Mouse (Mus musculus) heart, embryonic 16.5 days (tissue): Measurements from ENCODE around the gene Spn. TPM values are rescaled to one million over a fixed set of nuclear protein-coding genes. Genes with fewer than 3 reads are reported as not detected.
"Not testable (repeated sequence)": the region's sequence is repeated elsewhere in the genome, so short reads cannot be mapped to it uniquely, and the experiment has no call there.

Experiments used
- ATAC-seq: fragments of 200-750 bp; cut with Nextera tagmentation; replicated peaks from 2 replicates; pipeline ENCODE4 v1.8.0; 2017; ENCODE audit warnings: moderate number of reproducible peaks; ENCODE audit not compliant: insufficient read depth, low FRiP score; ENCODE audit errors: extremely low read depth
- H3K27ac ChIP-seq: fragments of 300-500 bp; sonication (generic); 2 replicates; pipeline ENCODE4 v1.5.1; 2014; ENCODE audit warnings: mild to moderate bottlenecking, low read length, control low read depth, moderate library complexity
- H3K27me3 ChIP-seq: fragments of 300-500 bp; sonication (generic); 2 replicates; pipeline ENCODE4 v1.6.1; 2014; ENCODE audit warnings: low read length, mixed read lengths; ENCODE audit not compliant: control insufficient read depth, insufficient read depth
- H3K36me3 ChIP-seq: fragments of 300-500 bp; sonication (generic); 2 replicates; pipeline ENCODE4 v1.6.1; 2014; ENCODE audit not compliant: control insufficient read depth, insufficient read depth
- H3K4me1 ChIP-seq: fragments of 300-500 bp; sonication (generic); 2 replicates; pipeline ENCODE4 v1.6.1; 2014; ENCODE audit warnings: low read length, mixed read lengths; ENCODE audit not compliant: control insufficient read depth, insufficient read depth
- H3K4me2 ChIP-seq: fragments of 300-500 bp; sonication (generic); 2 replicates; pipeline ENCODE4 v1.6.1; 2014; ENCODE audit warnings: low read depth, mild to moderate bottlenecking, control low read depth, low read length
- H3K4me3 ChIP-seq: fragments of 300-500 bp; sonication (generic); 2 replicates; pipeline ENCODE4 v1.5.1; 2014; ENCODE audit warnings: mild to moderate bottlenecking, control low read depth, low read length
- H3K9ac ChIP-seq: fragments of 300-500 bp; sonication (generic); 2 replicates; pipeline ENCODE4 v1.6.1; 2014; ENCODE audit warnings: low read length, control low read depth
- H3K9me3 ChIP-seq: fragments of 300-500 bp; sonication (generic); replicated peaks from 2 replicates; pipeline ENCODE4 v1.6.1; 2016; ENCODE audit warnings: low read length; ENCODE audit not compliant: control insufficient read depth
- WGBS: fragments of 180-500 bp; shearing (Covaris S2); extraction: QIAGEN DNeasy Blood & Tissue Kit; methylation state at CpG from one replicate; pipeline ENCODE4 v1.1.7; 2014; 5-methylcytosine and 5-hydroxymethylcytosine counted together
- polyA plus RNA-seq: library from polyadenylated mRNA; unstranded; fragments of >200 nt; fragmentation: Nextera tagmentation; extraction: Ambion mirVana; gene quantifications from 2 replicates; pipeline ENCODE4 v1.2.1, GENCODE M21; 2015

The Spn gene
- 1.2 and 2.6 TPM in 2 replicates for polyA plus RNA-seq

DNA sequence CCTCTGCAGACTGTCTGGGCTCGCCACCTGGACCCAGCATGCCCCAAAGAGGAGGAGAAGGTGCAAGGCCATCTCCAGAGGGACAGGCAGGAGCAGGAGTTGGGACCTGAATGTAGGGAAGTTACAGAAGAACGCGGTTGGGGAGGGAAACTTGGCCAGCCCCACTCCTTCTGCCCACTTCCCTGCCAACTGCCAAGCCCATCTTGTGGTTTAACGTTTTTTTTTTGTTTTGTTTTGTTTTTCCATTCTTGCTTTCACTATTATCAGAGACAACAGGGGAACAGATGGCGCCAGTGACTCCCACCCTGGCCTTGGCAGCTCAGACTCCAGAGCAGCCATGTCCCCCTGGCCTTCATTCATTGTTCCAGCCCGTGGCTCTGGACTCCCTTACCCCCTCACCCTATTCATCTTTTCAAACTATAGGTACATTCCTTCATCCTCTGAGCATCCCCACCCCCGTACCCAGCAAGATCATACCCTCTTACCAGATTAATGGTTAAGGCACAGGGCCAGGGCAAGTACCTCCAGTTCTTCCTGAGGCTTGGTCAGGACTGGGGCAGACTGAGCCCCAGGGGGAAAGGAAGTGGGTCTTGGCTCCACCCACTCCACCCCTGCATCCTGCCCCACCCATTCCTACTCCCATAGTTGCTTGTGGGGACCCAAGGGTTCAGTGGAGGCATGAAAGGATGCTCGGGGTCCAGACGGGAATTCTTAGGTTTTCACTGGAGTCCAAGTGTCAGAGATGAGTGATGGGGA, at the start of gene Spn:
Spn (minus strand) TSS at position 562 of the 756 bp plus-strand sequence.
- Histone ChIP-seq H3K36me3 (no peaks in the 10 kb centered on the region), H3K27ac (no peak within 1 kb of the TSS), H3K4me1 (no peaks in the 10 kb centered on the region), H3K4me2 (peak within 1 kb of the TSS; percentile 1), H3K9ac (no peak within 1 kb of the TSS), H3K9me3 (no peaks in the 10 kb centered on the region), H3K4me3 (peak within 1 kb of the TSS; percentile 22), H3K27me3 (no peaks in the 10 kb centered on the region)
- 55% methylated on average over 9 of the region's 9 CpGs for WGBS
- ATAC-seq, result 0 out of 2 replicates have a peak, but pooled peaks have one; percentile 35

DNA sequence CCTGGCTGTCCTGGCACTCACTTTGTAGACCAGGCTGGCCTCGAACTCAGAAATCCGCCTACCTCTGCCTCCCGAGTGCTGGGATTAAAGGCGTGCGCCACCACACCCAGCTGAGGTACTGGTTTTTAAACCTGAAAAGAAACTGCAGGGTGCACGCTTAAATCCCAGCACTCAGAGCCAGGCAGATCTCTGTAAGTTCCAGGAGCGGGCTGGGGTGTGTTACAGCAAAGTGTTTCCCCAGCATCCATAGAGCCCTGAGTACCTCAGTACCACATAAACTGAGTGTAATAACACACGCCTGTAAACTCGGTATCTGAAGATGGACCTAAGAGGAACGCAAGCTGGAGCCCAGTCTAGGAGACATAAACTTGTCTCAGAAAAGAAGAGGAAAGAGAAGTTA, 49.7 kb upstream of the Spn start:
- no peak overlapping the region for H3K9ac ChIP-seq
- H3K27me3 ChIP-seq, result no peaks in the 10 kb centered on the region
- no peaks in the 10 kb centered on the region for H3K4me1 ChIP-seq
- H3K9me3 ChIP-seq, result no peaks in the 10 kb centered on the region
- ATAC-seq, result no peak
- H3K27ac ChIP-seq, result no peak overlapping the region
- H3K4me2 ChIP-seq, result no peak overlapping the region
- H3K4me3 ChIP-seq, result no peak overlapping the region
- H3K36me3 ChIP-seq, result peaks cover 13% of the 10 kb centered on the region
- 61% methylated on average over 10 of the region's 10 CpGs for WGBS

DNA sequence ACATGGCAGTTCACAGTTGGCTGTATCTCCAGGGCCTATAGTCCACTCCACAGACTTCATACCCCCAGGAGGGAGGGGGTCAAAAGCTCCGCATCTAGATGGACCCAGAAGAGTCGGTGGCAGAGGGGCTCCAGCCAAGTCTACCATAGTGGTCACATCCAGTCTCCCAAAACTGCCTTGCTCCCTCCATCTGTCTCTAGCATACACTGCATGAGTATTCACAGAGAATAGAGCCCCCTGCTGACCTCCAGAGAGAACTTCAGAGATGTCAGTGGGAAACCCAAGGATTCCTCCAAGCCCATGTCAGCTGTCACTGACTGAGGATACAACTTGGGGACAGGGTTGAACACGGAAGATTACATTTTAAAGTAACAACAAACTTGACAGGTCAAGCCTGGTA, 48.0 kb upstream of the Spn start:
- Histone ChIP-seq H3K27me3 (no peaks in the 10 kb centered on the region), H3K27ac (no peak overlapping the region), H3K9ac (no peak overlapping the region), H3K4me3 (no peak overlapping the region), H3K36me3 (no peaks in the 10 kb centered on the region), H3K4me2 (no peak overlapping the region), H3K9me3 (no peaks in the 10 kb centered on the region), H3K4me1 (no peaks in the 10 kb centered on the region)
- WGBS, result 54% methylated on average over 3 of the region's 3 CpGs
- ATAC-seq, result no peak

DNA sequence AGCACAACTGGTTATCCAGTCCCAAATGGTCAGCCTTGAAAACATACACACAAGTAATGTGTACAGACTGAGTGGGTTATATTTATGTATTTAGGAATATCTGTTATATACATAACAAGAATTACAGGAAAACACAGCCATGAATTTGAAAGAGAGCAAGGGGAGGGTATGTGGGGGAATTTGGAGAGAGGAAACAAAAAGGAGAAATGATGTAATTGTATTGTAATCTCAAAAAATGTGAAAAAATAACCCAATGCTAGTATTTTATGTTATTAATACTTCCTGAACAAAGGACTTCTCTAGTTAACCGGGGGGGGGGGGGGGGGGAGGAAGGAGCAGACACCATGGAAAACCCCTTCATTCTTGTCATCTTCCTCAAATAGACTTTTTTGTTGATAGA, 47.1 kb upstream of the Spn start:
- WGBS, result 29% methylated on average over 1 of the region's 1 CpGs
- H3K4me1 ChIP-seq, result no peaks in the 10 kb centered on the region
- ATAC-seq, result no peak

DNA sequence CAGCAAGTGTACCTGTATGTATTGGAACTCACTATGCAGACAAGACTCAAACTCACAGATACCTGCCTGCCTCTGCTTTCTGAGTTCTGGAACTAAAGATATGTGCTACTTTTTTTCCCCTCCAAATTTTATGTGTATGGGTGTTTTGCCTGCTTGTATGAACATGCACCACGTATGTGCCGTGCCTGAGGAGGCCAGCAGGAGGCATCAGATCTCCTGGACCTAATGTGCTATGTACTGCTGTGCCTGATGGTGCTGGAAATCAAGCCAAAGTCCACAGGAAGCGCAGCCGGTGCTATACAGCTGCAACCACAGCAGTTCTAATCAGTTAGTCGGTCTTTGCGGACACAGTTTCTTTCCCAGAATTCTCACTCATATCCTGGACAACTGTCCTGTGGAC, 46.2 kb upstream of the Spn start:
- Histone ChIP-seq H3K4me3 (no peak overlapping the region), H3K9me3 (no peaks in the 10 kb centered on the region; the same call in 1 of the 2 replicates), H3K27me3 (no peaks in the 10 kb centered on the region), H3K27ac (no peak overlapping the region), H3K4me1 (no peaks in the 10 kb centered on the region), H3K36me3 (no peaks in the 10 kb centered on the region), H3K9ac (no peak overlapping the region), H3K4me2 (no peak overlapping the region)
- WGBS, result 73% methylated on average over 6 of the region's 6 CpGs
- ATAC-seq, result no peak

More for the DNA sequence above, 47.1 kb upstream of the Spn start:
- no peaks in the 10 kb centered on the region for H3K27me3 ChIP-seq
- no peaks in the 10 kb centered on the region for H3K9me3 ChIP-seq
- H3K9ac ChIP-seq, result no peak overlapping the region
- H3K4me3 ChIP-seq, result no peak overlapping the region
- no peak overlapping the region for H3K4me2 ChIP-seq
- H3K27ac ChIP-seq, result no peak overlapping the region; the same call in 1 of the 2 replicates
- no peaks in the 10 kb centered on the region for H3K36me3 ChIP-seq

DNA sequence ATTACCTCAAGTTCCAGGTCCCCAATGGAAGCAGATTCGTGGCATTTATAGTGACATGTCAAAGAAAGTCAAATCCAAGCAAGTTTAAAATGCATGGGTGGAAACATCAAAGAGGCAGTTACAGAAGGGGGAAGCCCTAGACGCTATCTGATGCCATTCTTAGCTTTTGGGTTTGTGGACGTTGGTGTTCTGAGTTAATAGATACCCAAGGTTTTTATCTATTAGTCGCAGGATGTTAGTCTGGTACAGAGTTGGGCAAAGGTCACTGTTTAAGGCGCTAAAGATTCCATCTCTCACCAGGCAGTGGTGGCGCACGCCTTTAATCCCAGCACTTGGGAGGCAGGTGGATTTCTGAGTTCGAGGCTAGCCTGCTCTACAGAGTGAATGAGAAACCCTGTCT, 45.7 kb upstream of the Spn start:
- WGBS, result 61% methylated on average over 8 of the region's 8 CpGs
- Histone ChIP-seq H3K4me3 (no peak overlapping the region), H3K27me3 (no peaks in the 10 kb centered on the region), H3K4me2 (no peak overlapping the region), H3K9me3 (no peaks in the 10 kb centered on the region; the same call in 1 of the 2 replicates), H3K4me1 (no peaks in the 10 kb centered on the region), H3K27ac (no peak overlapping the region), H3K36me3 (no peaks in the 10 kb centered on the region), H3K9ac (no peak overlapping the region)
- no peak for ATAC-seq

DNA sequence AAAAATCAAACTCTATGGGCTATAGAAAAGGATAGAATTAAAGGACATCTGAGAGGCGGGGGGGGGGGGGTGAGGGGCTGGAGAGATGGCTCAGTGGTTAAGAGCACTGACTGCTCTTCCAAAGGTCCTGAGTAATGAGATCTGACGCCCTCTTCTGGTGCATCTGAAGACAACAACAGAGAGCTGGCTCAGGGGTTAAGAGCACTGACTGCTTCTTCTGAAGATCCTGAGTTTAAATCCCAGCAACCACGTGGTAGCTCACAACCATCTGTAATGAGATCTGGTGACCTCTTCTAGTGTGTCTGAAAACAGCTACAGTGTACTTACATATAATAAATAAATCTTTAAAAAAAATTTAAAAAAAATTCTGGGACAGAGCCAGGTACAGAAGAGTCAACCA, 44.1 kb upstream of the Spn start:
- H3K4me1 ChIP-seq, H3K9me3 ChIP-seq, H3K4me3 ChIP-seq, H3K9ac ChIP-seq, H3K36me3 ChIP-seq, H3K27ac ChIP-seq, H3K4me2 ChIP-seq, H3K27me3 ChIP-seq, ATAC-seq: not testable (repeated sequence)
- 24% methylated on average over 3 of the region's 3 CpGs for WGBS

DNA sequence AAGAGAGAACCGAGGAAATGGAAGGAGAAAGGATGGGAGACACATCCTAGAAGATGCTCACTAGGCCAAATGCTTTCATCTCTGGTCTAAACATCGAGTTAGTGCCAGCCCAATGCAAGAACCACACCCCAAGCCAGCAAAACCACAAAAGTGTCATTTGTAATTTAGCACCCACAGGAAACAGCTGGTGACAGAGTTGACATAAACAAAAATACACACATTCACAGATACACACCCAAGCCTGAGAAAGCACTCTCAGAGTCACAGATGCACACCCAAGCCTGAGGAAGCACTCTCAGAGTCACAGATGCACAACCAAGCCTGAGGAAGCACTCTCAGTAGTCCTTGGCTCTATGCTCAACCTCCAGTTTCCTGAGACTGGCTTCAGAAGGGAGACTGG, 43.2 kb upstream of the Spn start:
- no peak for ATAC-seq
- Histone ChIP-seq H3K27me3 (no peaks in the 10 kb centered on the region), H3K9me3 (no peaks in the 10 kb centered on the region; the same call in 1 of the 2 replicates), H3K36me3 (no peaks in the 10 kb centered on the region), H3K27ac (no peak overlapping the region), H3K4me2 (no peak overlapping the region), H3K9ac (no peak overlapping the region), H3K4me1 (no peaks in the 10 kb centered on the region), H3K4me3 (no peak overlapping the region)
- 50% methylated on average over 2 of the region's 2 CpGs for WGBS

DNA sequence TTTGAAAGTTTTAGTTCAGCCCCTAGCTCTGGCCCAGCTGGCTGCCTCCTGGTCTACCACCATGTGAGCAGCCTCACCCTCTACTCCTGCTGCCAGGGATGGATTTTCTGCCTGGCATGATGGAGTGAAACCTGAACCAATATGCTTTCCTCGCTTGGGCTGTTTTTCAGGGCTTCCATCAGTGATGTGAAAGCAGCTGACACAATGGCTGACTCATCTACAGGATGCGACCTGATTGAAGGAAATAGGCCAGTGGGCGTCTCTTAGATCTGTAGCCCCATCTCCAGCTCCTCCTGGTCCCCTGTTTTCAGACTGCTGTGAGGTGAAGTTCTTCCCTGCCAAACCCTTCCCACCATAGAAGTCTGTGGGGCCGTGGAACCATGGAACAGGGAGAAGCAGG, 39.3 kb upstream of the Spn start:
- H3K4me2 ChIP-seq, result no peak overlapping the region
- 65% methylated on average over 4 of the region's 4 CpGs for WGBS
- no peak for ATAC-seq
- no peak overlapping the region for H3K27ac ChIP-seq
- H3K36me3 ChIP-seq, result no peaks in the 10 kb centered on the region
- no peak overlapping the region for H3K4me3 ChIP-seq
- no peaks in the 10 kb centered on the region for H3K27me3 ChIP-seq
- H3K9ac ChIP-seq, result no peak overlapping the region
- no peaks in the 10 kb centered on the region for H3K4me1 ChIP-seq
- peaks cover 5% of the 10 kb centered on the region for H3K9me3 ChIP-seq
